Mouse (Mus musculus) midbrain, embryonic 11.5 days (tissue): ENCODE measurements around the gene Lrfn3. TPM values are rescaled to one million over a fixed set of nuclear protein-coding genes. Genes with fewer than 3 reads are reported as not detected.

ENCODE experiments used
- ATAC-seq: fragments of 200-750 bp; cut with Nextera tagmentation; 2 replicates; pipeline ENCODE4 v1.8.0; 2017; ENCODE audit warnings: moderate TSS enrichment, moderate library complexity; ENCODE audit not compliant: low FRiP score
- DNase-seq: peaks from one replicate; pipeline ENCODE4 v3.0.0; 2015; ENCODE audit warnings: low spot score; ENCODE audit errors: missing footprints
- H3K27ac ChIP-seq: fragments of 300-500 bp; sonication (generic); 2 replicates; pipeline ENCODE4 v1.5.1; 2014; ENCODE audit warnings: low read depth, low read length
- H3K27me3 ChIP-seq: fragments of 300-500 bp; sonication (generic); 2 replicates; pipeline ENCODE4 v1.6.1; 2014; ENCODE audit warnings: mild to moderate bottlenecking, low read length, moderate library complexity, mixed read lengths; ENCODE audit not compliant: control insufficient read depth, insufficient read depth
- H3K36me3 ChIP-seq: fragments of 300-500 bp; sonication (generic); 2 replicates; pipeline ENCODE4 v1.6.1; 2014; ENCODE audit warnings: mild to moderate bottlenecking, low read length, moderate library complexity, mixed read lengths; ENCODE audit not compliant: control insufficient read depth, insufficient read depth
- H3K4me1 ChIP-seq: fragments of 300-500 bp; sonication (generic); 2 replicates; pipeline ENCODE4 v1.6.1; 2014; ENCODE audit warnings: low read length; ENCODE audit not compliant: control insufficient read depth, insufficient read depth
- H3K4me2 ChIP-seq: fragments of 300-500 bp; sonication (generic); 2 replicates; pipeline ENCODE4 v1.6.1; 2014; ENCODE audit warnings: mild to moderate bottlenecking, moderate library complexity
- H3K4me3 ChIP-seq: fragments of 300-500 bp; sonication (generic); 2 replicates; pipeline ENCODE4 v1.5.1; 2014; ENCODE audit warnings: low read depth, low read length
- H3K9ac ChIP-seq: fragments of 300-500 bp; sonication (generic); 2 replicates; pipeline ENCODE4 v1.6.1; 2014; ENCODE audit warnings: low read length
- H3K9me3 ChIP-seq: fragments of 300-500 bp; sonication (generic); 2 replicates; pipeline ENCODE4 v1.6.1; 2016; ENCODE audit warnings: low read length; ENCODE audit not compliant: control insufficient read depth
- WGBS: fragments of 180-500 bp; shearing (Covaris S2); extraction: QIAGEN DNeasy Blood & Tissue Kit; methylation state at CpG from one replicate; pipeline ENCODE4 v1.1.7; 2014; 5-methylcytosine and 5-hydroxymethylcytosine counted together
- polyA plus RNA-seq: library from polyadenylated mRNA; unstranded; fragments of >200 nt; fragmentation: Nextera tagmentation; extraction: Ambion mirVana; gene quantifications from 2 replicates; pipeline ENCODE4 v1.2.1, GENCODE M21; 2014

Lrfn3 gene
- polyA plus RNA-seq, 1 experiment from 2014 or later: 5.9 TPM

- WGBS: 51% methylated on average over 27 of the region's 27 CpGs
- ATAC-seq (no peak), DNase-seq (no peak)
- Histone ChIP-seq H3K9ac (no peak overlapping the region), H3K9me3 (no peaks in the 10 kb centered on the region), H3K4me2 (no peak overlapping the region), H3K4me1 (peaks cover 12% of the 10 kb centered on the region), H3K27ac (no peak overlapping the region), H3K27me3 (no peaks in the 10 kb centered on the region), H3K4me3 (no peak overlapping the region), H3K36me3 (0 out of 2 replicates have a peak, but pooled peaks cover 3% of the 10 kb centered on the region)
Measured at GRCm38 (mm10) chr7:30313666-30314320, 48.8 kb downstream of the Lrfn3 start.

DNA sequence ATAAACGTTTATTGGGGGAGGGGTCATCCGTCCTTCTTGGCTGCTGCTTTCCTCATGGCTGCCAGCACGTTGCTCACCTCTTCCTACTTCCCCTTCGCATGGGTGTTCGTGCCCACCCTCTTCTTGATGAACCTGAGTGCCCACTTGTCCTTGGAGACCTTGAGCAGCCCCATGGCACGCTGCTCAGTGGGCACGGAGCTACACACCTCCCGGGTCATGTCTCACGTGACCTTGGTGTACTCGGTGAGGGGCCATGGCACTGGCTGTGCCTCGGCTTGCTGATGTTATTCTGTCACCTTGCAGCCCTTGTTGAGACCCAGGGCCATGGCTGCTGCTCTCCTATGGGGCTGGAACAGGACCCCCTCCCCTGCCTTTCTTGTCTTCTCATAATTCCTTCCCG is 52.4 kb downstream of the Lrfn3 start:
- 89% methylated on average over 12 of the region's 12 CpGs for WGBS

GRCm38 (mm10) chr7:30309395-30310129 is 53.0 kb downstream of the Lrfn3 start:
- H3K9me3 ChIP-seq: no peaks in the 10 kb centered on the region
- H3K9ac ChIP-seq: peak overlapping the region; percentile 72
- DNase-seq (no peak), ATAC-seq (no peak)
- WGBS: 66% methylated on average over 15 of the region's 15 CpGs
- peak overlapping the region; percentile 53 for H3K4me3 ChIP-seq
- H3K27me3 ChIP-seq: no peaks in the 10 kb centered on the region
- peaks cover 14% of the 10 kb centered on the region for H3K4me1 ChIP-seq
- H3K27ac ChIP-seq: no peak overlapping the region
- H3K36me3 ChIP-seq: 0 out of 2 replicates have a peak, but pooled peaks cover 3% of the 10 kb centered on the region
- H3K4me2 ChIP-seq: peak overlapping the region; percentile 73

More for the DNA sequence above, 52.4 kb downstream of the Lrfn3 start:
- 0 out of 2 replicates have a peak, but pooled peaks cover 3% of the 10 kb centered on the region for H3K36me3 ChIP-seq
- no peak overlapping the region for H3K4me3 ChIP-seq
- no peak for ATAC-seq
- DNase-seq: no peak
- H3K4me2 ChIP-seq: no peak overlapping the region
- H3K4me1 ChIP-seq: peaks cover 18% of the 10 kb centered on the region
- no peak overlapping the region for H3K27ac ChIP-seq
- no peak overlapping the region for H3K9ac ChIP-seq
- H3K9me3 ChIP-seq: no peaks in the 10 kb centered on the region
- no peaks in the 10 kb centered on the region for H3K27me3 ChIP-seq

DNA sequence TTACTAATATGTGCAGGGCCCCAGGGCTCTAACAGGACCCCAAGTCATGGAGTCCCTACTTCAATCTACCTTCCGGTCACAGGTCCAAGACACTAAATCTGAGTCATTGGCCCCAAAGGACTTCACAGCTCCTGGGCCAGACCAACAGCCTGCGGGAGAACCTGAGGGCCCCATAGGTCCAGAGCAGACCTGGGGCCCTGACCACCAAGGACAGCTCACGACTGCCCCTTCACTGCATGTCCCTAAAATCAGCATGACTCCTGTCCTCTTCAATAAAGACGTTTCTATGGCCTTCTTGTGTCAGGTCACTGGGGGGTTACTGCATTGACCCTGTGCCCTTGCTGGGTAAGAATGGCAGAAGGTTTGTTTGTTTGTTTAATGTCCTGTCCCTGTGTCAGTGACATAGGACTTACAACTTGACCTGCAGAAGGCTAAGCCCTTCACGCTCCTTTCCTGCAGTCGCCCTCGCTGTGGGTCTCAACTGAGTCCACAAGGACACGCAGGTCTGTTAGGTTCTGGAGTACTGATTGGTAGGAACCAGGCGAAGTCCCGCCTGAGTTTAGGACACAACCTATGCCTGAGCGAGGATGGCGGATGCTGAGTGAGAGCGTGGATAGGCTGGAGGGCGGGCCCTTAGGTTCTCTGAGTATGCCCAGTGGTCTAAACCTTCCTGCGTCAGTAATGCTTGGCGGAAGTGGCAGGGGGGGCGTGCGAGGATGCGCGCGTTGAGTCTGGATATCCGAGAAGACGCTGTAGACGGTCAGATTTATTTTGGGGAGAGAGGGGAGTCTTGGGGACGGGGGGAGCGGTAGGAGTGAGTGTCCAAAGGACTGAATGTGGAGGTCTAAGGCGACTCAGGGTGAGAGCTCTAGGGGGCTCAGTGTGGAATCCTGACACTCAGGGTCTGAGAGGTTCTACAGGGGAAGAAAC is 54.2 kb downstream of the Lrfn3 start, which contains the start of gene Alkbh6:
Gene Alkbh6, plus strand, starts transcription at position 642 of the 930 bp plus-strand sequence.
- Histone ChIP-seq H3K27me3 (no peaks in the 10 kb centered on the region), H3K36me3 (peaks cover 10% of the 10 kb centered on the region), H3K4me2 (peak within 1 kb of the TSS; percentile 73), H3K9ac (peak within 1 kb of the TSS; percentile 72), H3K9me3 (no peaks in the 10 kb centered on the region), H3K4me3 (peak within 1 kb of the TSS; percentile 53), H3K4me1 (peaks cover 13% of the 10 kb centered on the region), H3K27ac (peak within 1 kb of the TSS; percentile 37; the same call in 1 of the 2 replicates)
- DNase-seq: peak; percentile 95
- ATAC-seq: peak; percentile 100
- 5% methylated on average over 27 of the region's 27 CpGs for WGBS

GRCm38 (mm10) chr7:30306083-30306779 is 56.3 kb downstream of the Lrfn3 start:
- H3K4me2 ChIP-seq: no peak overlapping the region
- H3K4me1 ChIP-seq: peaks cover 13% of the 10 kb centered on the region
- WGBS: 93% methylated on average over 16 of the region's 16 CpGs
- no peaks in the 10 kb centered on the region for H3K9me3 ChIP-seq
- peaks cover 19% of the 10 kb centered on the region for H3K36me3 ChIP-seq
- DNase-seq (no peak), ATAC-seq (no peak)
- no peak overlapping the region for H3K4me3 ChIP-seq
- H3K27me3 ChIP-seq: no peaks in the 10 kb centered on the region
- H3K9ac ChIP-seq: no peak overlapping the region
- no peak overlapping the region for H3K27ac ChIP-seq

Other genes with a start within 250 kb of the Lrfn3 start
- 4.4 and 5.8 TPM in 2 replicates for gene Zfp382, start 240.8 kb downstream of the Lrfn3 start, polyA plus RNA-seq
- gene Zfp146, start 193.0 kb downstream of the Lrfn3 start, polyA plus RNA-seq: 16.6 and 18.1 TPM in 2 replicates
- 3.5 and 4.1 TPM in 2 replicates for gene Cox7a1, start 178.6 kb downstream of the Lrfn3 start, polyA plus RNA-seq
- gene Capns1, start 164.0 kb downstream of the Lrfn3 start, polyA plus RNA-seq: 39.0 and 43.9 TPM in 2 replicates
- gene Polr2i, start 130.8 kb downstream of the Lrfn3 start, polyA plus RNA-seq: 149 and 163 TPM in 2 replicates
- gene Tbcb, start 130.5 kb downstream of the Lrfn3 start, polyA plus RNA-seq: 255 and 260 TPM in 2 replicates
- not detected in 2 replicates for gene Ovol3, start 127.0 kb downstream of the Lrfn3 start, polyA plus RNA-seq
- 0.19 and 0.28 TPM in 2 replicates for gene Thap8, start 82.7 kb downstream of the Lrfn3 start, polyA plus RNA-seq
- gene Wdr62, start 82.4 kb downstream of the Lrfn3 start, polyA plus RNA-seq: 11.3 and 11.5 TPM in 2 replicates
- gene Clip3, start 71.0 kb downstream of the Lrfn3 start, polyA plus RNA-seq: 66.6 and 92.0 TPM in 2 replicates
- gene Alkbh6, start 54.1 kb downstream of the Lrfn3 start, polyA plus RNA-seq: 84.3 and 86.0 TPM in 2 replicates
- 8.2 and 8.4 TPM in 2 replicates for gene Syne4, start 48.0 kb downstream of the Lrfn3 start, polyA plus RNA-seq
- gene E130208F15Rik, start 41.0 kb downstream of the Lrfn3 start, polyA plus RNA-seq: 0.52 TPM in 1 of 2 replicates, not detected in the other
- gene Sdhaf1, start 38.9 kb downstream of the Lrfn3 start, polyA plus RNA-seq: 23.1 and 24.5 TPM in 2 replicates
- gene Tyrobp, start 51.0 kb upstream of the Lrfn3 start, polyA plus RNA-seq: 16.6 and 19.7 TPM in 2 replicates
- gene Hcst, start 57.1 kb upstream of the Lrfn3 start, polyA plus RNA-seq: 0.43 and 0.45 TPM in 2 replicates
- 0.63 and 1.2 TPM in 2 replicates for gene Nfkbid, start 59.0 kb upstream of the Lrfn3 start, polyA plus RNA-seq
- gene Aplp1, start 82.8 kb upstream of the Lrfn3 start, polyA plus RNA-seq: 128 and 134 TPM in 2 replicates
- 0.58 and 0.61 TPM in 2 replicates for gene Kirrel2, start 94.9 kb upstream of the Lrfn3 start, polyA plus RNA-seq
- not detected in 2 replicates for gene Nphs1, start 95.5 kb upstream of the Lrfn3 start, polyA plus RNA-seq
- not detected in 2 replicates for gene Prodh2, start 130.8 kb upstream of the Lrfn3 start, polyA plus RNA-seq
- gene Arhgap33, start 172.3 kb upstream of the Lrfn3 start, polyA plus RNA-seq: 32.0 and 41.1 TPM in 2 replicates
- gene Hspb6, start 189.4 kb upstream of the Lrfn3 start, polyA plus RNA-seq: 4.2 and 4.6 TPM in 2 replicates
- 11.3 and 11.5 TPM in 2 replicates for gene Proser3, start 189.5 kb upstream of the Lrfn3 start, polyA plus RNA-seq
- 48.7 and 49.7 TPM in 2 replicates for gene Lin37, start 197.1 kb upstream of the Lrfn3 start, polyA plus RNA-seq
- 90.7 and 94.8 TPM in 2 replicates for gene U2af1l4, start 200.5 kb upstream of the Lrfn3 start, polyA plus RNA-seq
- gene Gm49396, start 200.6 kb upstream of the Lrfn3 start, polyA plus RNA-seq: 6.9 and 7.5 TPM in 2 replicates
- 98.0 and 110 TPM in 2 replicates for gene Psenen, start 200.9 kb upstream of the Lrfn3 start, polyA plus RNA-seq
- gene Igflr1, start 202.7 kb upstream of the Lrfn3 start, polyA plus RNA-seq: 4.0 and 4.1 TPM in 2 replicates
- gene Kmt2b, start 226.0 kb upstream of the Lrfn3 start, polyA plus RNA-seq: 10.3 and 10.7 TPM in 2 replicates
- 0.21 and 0.25 TPM in 2 replicates for gene Zbtb32, start 236.1 kb upstream of the Lrfn3 start, polyA plus RNA-seq